Mouse (Mus musculus) thymus, postnatal 36 days (tissue): ENCODE data around the gene Bcas3.

Source experiments
- DNase-seq, 2 experiments: peaks; one replicate each; pipeline ENCODE4 v3.0.0; 2022; ENCODE audit warnings: mixed read lengths in 2 of 2

The Bcas3 gene

GRCm38 (mm10) chr11:85807353-85807752 lies 454.4 kb downstream of the Bcas3 start:
- no peak for DNase-seq

- DNase-seq = no peak
Observed at GRCm38 (mm10) chr11:85811229-85811628, 458.3 kb downstream of the Bcas3 start.

GRCm38 (mm10) chr11:85811676-85812075 lies 458.7 kb downstream of the Bcas3 start:
- no peak for DNase-seq

- DNase-seq = no peak
Observed at GRCm38 (mm10) chr11:85812201-85812966, 459.4 kb downstream of the Bcas3 start.

- no peak for DNase-seq
Observed at GRCm38 (mm10) chr11:85814678-85815077, 461.7 kb downstream of the Bcas3 start.

- no peak for DNase-seq
Observed at GRCm38 (mm10) chr11:85816471-85816870, 463.5 kb downstream of the Bcas3 start.

- DNase-seq = no peak
Observed at GRCm38 (mm10) chr11:85818401-85818800, 465.4 kb downstream of the Bcas3 start.

- DNase-seq = no peak
Observed at GRCm38 (mm10) chr11:85820959-85821358, 468.0 kb downstream of the Bcas3 start.

GRCm38 (mm10) chr11:85821659-85822058 lies 468.7 kb downstream of the Bcas3 start:
- no peak for DNase-seq

GRCm38 (mm10) chr11:85823181-85823580 lies 470.2 kb downstream of the Bcas3 start:
- peak; percentile 71 to 78 for DNase-seq

GRCm38 (mm10) chr11:85823794-85824193 lies 470.8 kb downstream of the Bcas3 start:
- no peak for DNase-seq

- no peak for DNase-seq
Observed at GRCm38 (mm10) chr11:85825031-85825430, 472.1 kb downstream of the Bcas3 start.

- no peak for DNase-seq
Observed at GRCm38 (mm10) chr11:85825823-85826222, 472.9 kb downstream of the Bcas3 start.

GRCm38 (mm10) chr11:85827342-85827741 lies 474.4 kb downstream of the Bcas3 start:
- DNase-seq = no peak

GRCm38 (mm10) chr11:85828691-85829519 lies 475.9 kb downstream of the Bcas3 start:
- no peak for DNase-seq

GRCm38 (mm10) chr11:85829520-85830440 lies 476.8 kb downstream of the Bcas3 start:
- no peak for DNase-seq

- no peak for DNase-seq
Observed at GRCm38 (mm10) chr11:85830901-85831341, 478.0 kb downstream of the Bcas3 start.

- no peak for DNase-seq
Observed at GRCm38 (mm10) chr11:85831656-85832230, 478.8 kb downstream of the Bcas3 start.

- DNase-seq = no peak
Observed at GRCm38 (mm10) chr11:85832231-85832924, 479.4 kb downstream of the Bcas3 start, which contains the start of gene Tbx2. Gene Tbx2 (plus strand): TSS chr11:85832551.

GRCm38 (mm10) chr11:85833081-85833521 lies 480.1 kb downstream of the Bcas3 start:
- DNase-seq = no peak

GRCm38 (mm10) chr11:85833761-85834385 lies 480.9 kb downstream of the Bcas3 start:
- no peak for DNase-seq
